8 mouse cellular contexts compared by ENCODE assay signal in the genomic region with DNA sequence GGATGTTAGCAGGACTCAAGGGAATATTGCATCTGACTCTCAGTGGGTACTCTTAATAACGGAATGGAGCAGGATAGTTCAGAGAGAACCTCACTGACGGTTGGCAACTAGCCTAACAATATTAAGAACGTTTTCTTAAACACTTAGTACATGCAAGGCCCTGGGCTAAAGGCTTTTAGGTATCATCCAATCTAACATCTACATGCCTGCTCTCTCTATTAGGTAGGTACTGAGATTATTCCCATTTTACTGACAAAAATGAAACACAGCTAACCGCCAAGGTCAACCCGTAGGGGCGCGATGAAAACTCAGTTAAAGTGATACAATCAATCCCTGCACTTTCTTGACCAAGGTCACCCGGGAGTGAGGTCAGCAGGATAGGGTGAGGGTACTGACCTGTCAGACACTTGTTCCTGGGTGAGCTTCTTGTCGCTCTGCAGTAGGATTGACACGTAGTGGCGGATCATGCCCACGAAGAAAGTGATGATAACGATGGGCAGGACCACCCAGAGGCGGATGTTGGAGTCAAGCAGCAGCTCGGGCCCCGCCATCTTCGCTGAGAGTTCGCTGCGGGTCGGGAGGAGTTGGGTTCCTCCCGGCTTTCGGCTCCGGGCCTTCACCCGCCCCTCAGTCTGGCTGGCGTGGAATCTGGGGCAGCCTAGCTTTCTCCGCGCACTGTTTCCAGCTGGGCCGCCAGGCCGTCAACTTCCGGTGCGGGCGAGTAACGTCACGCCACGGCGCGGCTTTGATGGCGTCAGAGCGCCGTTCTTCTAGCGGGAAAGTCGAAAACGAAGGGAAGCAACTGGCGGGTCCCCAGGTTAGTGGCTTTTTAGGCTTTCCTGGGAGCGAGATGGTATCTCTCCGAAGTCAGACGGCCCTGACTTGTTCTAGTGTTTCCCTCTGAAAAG. TPM values are rescaled to one million over a fixed set of nuclear protein-coding genes. Genes with fewer than 3 reads are reported as not detected.
DNase-seq lines count a peak whose midpoint lies in the region; ATAC-seq lines count a peak whose summit lies in the region.

A gene (minus strand): TSS at position 721 of the 908 bp plus-strand sequence.
A gene (plus strand): TSS at position 751 of the 908 bp plus-strand sequence.

- peak within 1 kb of the TSS; percentile 88 for H3K9ac ChIP-seq in intestine, embryonic 16.5 days (ENCODE audit: low read depth, low read length)

- no peaks in the 10 kb centered on the region for H3K9me3 ChIP-seq in intestine, embryonic 16.5 days (ENCODE audit: control insufficient read depth, low read length)

- no peaks in the 10 kb centered on the region for H3K27me3 ChIP-seq in intestine, embryonic 16.5 days (replicated peaks; ENCODE audit: control insufficient read depth, insufficient read depth, low read length)

- H3K4me1 ChIP-seq in intestine, embryonic 16.5 days (ENCODE audit: control insufficient read depth, insufficient read depth, low read length): peaks cover 7% of the 10 kb centered on the region

- peak within 1 kb of the TSS; percentile 95 for H3K4me3 ChIP-seq in intestine, embryonic 16.5 days (ENCODE audit: low read length)

- DNase-seq in adrenal gland, adult 8-10 months: peak; percentile 83
- peak; percentile 88 for DNase-seq in embryo, embryonic 11.5 days (ENCODE audit: low read depth, low spot score)
- peak; percentile 91 to 93 for DNase-seq in gastrocnemius, postnatal 4 days (ENCODE audit: low spot score in 2 of 2)
- peak; percentile 92 to 93 for DNase-seq in left cerebral cortex, postnatal 25 days (ENCODE audit: low spot score in 2 of 2)
- peak; percentile 94 for DNase-seq in mesoderm, embryonic 11.5 days (ENCODE audit: low read depth, low spot score)
- DNase-seq in right cerebral cortex, postnatal 25 days: peak; percentile 91
- DNase-seq in urinary bladder, postnatal 36 days (ENCODE audit: low spot score in 2 of 2): peak; percentile 90 to 92

- WGBS in intestine, embryonic 16.5 days: under 1% methylated on average over 47 of the region's 47 CpGs

- peak; percentile 92 for ATAC-seq in intestine, embryonic 16.5 days

- H3K36me3 ChIP-seq in intestine, embryonic 16.5 days (ENCODE audit: control insufficient read depth, insufficient read depth, low read length): no peaks in the 10 kb centered on the region

- peak within 1 kb of the TSS; percentile 71 for H3K4me2 ChIP-seq in intestine, embryonic 16.5 days (ENCODE audit: low read depth, low read length)

- intact Hi-C loops in left cerebral cortex, postnatal 25 days (cut with DNase I): loop anchor here (5.0 kb wide), 2 partner anchors 79 to 91 kb away; a partner anchor contains a TSS

- H3K27ac ChIP-seq in intestine, embryonic 16.5 days (ENCODE audit: low read length): peak within 1 kb of the TSS; percentile 77

RNA-seq across cellular contexts. Expression of the first gene that starts in this region (rescaled TPM):
- total RNA-seq in adrenal gland, adult 8-10 months (2022): 100 to 1,000 TPM in 1 of 4 experiments, 10 to 100 TPM in 3; 81.3 to 119 (median 96.3) TPM
- total RNA-seq in gastrocnemius, postnatal 4 days (2021): 10 to 100 TPM; 50.9 to 54.5 TPM
- polyA plus RNA-seq in intestine, embryonic 16.5 days (2015; fragmentation: Nextera tagmentation; extraction: Ambion mirVana): 93.1 and 94.5 TPM in 2 replicates
- 10 to 100 TPM; 82.5 to 83.2 TPM for total RNA-seq in left cerebral cortex, postnatal 25 days (2021)

RNA-seq across cellular contexts. Expression of the second gene that starts in this region (rescaled TPM):
- 1 to 10 TPM in 2 of 4 experiments, under 1 TPM in 2; 0.35 to 2.0 (median 0.88) TPM for total RNA-seq in adrenal gland, adult 8-10 months (2022)
- 1 to 10 TPM; 4.8 to 5.3 TPM for total RNA-seq in gastrocnemius, postnatal 4 days (2021)
- polyA plus RNA-seq in intestine, embryonic 16.5 days (2015; fragmentation: Nextera tagmentation; extraction: Ambion mirVana): 5.5 and 7.0 TPM in 2 replicates
- 1 to 10 TPM; 1.9 to 2.1 TPM for total RNA-seq in left cerebral cortex, postnatal 25 days (2021)

Comparison
In these comparisons a context has a peak if more than half of its experiments do, and no peak if none do; other contexts are left out.
1. Peak in every context shown above with its lines: DNase-seq, ATAC-seq, H3K4me3 ChIP-seq and H3K27ac ChIP-seq.